Mouse (Mus musculus): ENCODE results near the gene Lrrk1.

DNA sequence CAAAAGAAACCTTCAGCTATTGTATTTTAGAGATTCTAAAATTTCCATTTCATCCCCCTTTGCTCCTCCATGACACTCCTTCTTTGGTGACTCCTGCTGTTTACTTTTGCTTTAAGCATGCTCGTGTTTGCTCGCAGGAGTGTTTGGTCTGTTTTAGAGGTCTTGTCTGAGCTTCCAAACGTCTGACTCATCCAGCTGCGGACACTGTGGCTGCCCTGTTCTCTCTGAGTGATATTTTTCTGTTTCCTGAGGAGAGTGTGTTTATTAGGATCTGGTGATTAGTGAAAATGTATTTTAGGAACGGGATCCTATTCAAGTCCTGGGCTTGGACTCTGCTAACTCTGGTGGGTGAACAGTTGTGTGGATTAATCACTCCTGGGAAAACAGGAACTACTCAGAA is 48.5 kb downstream of the Lrrk1 start:
- TF ChIP-seq CTCF (IDR thresholded peaks at IDR 0.05; ENCODE audit: low read depth) (no peak), EP300 (IDR thresholded peaks at IDR 0.05; ENCODE audit: low read depth) (no peak)

All from liver, embryonic 14.5 days (tissue).